Mouse (Mus musculus) urinary bladder, postnatal 4 days (tissue): ENCODE measurements around the gene Baiap2l1.

Experiments
- DNase-seq, 2 experiments: peaks; one replicate each; pipeline ENCODE4 v3.0.0; 2021 to 2022; ENCODE audit warnings: low spot score in 2 of 2

Baiap2l1 gene

GRCm38 (mm10) chr5:144230216-144230615, 127.7 kb downstream of the Baiap2l1 start:
- no peak for DNase-seq

DNA sequence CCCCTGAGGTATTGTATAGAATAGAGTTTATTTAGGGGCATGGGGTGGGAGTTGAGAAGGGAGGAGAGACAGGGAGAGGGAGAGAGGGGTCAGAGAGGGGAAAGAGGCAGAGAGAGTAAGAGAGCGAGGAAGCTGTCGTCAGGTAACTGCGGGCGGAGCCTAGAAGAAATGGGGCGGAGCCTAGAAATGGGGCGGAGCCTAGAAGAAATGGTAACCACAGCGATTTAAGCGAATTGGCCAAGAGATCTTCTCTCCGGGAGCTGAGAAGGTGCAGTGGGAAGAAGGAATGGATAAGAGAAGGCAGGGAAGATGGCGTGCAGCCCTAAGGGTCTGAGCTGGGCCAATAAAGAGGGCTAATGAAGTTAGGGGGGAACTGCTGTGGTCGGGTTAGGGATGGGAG, 131.7 kb downstream of the Baiap2l1 start:
- no peak for DNase-seq

GRCm38 (mm10) chr5:144223899-144224816, 133.8 kb downstream of the Baiap2l1 start:
- no peak for DNase-seq

- DNase-seq = peak; percentile 90 to 93
These were observed 134.4 kb downstream of the Baiap2l1 start, which contains the start of gene Tecpr1 for GRCm38 (mm10) chr5:144223503-144223862. TSS of gene Tecpr1 (minus strand) at chr5:144223615.

DNA sequence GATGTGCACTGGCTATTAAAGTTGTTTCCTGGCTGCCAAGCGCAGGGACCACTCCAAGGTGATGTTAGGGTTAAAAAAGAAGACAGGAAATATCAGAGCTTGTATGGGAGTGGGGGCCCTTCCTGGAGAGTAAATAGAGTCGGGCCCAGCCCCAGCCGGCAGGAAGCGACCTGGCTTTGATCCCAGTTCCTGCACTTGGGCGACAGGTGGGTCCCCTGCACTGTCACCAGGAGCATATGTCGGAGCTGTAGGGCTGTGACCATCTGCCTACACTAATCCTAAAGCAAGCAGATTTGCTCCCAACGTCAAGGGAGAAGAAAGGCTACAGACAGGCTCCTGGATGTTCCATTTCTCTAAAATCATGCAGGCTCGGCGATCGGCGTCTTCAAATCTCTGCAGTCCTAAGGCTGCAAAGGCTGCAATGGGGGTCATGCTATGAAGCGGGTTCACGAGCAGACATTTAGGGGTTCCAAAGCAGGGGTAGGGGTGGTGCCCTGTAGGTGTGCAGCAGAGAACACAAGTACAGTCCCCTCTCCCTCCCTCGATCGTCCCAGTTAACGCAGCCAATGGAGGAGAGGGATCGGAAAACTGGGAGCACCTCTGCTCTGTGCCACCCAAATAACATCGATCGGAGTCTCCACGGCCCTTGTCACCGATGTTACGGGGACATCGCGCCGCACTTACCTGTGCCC, 135.0 kb downstream of the Baiap2l1 start:
- DNase-seq = no peak

GRCm38 (mm10) chr5:144221305-144221704, 136.6 kb downstream of the Baiap2l1 start:
- no peak for DNase-seq

GRCm38 (mm10) chr5:144219936-144220335, 138.0 kb downstream of the Baiap2l1 start:
- no peak for DNase-seq

GRCm38 (mm10) chr5:144219306-144219705, 138.6 kb downstream of the Baiap2l1 start:
- peak in 1 of 2 experiments; percentile 56 for DNase-seq

DNA sequence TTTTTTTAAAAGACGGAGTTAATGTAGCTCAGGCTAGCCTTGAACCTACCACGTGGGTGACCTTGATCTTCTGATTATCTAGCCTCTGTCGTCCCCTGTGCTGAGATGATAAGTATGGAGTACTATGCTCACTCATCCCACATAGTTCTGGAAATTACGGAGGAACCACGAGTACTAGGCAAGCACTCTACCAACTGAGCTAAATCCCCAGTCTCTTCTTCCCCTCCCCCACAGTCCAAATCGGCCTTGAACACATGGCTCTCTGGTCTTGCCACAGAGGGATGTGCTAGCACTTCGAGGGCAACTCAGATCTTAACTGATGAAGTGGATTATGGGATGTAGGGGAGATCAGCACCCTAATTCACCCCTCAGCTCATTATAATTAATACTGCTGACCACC, 139.9 kb downstream of the Baiap2l1 start:
- DNase-seq = peak in 1 of 2 experiments; percentile 54

DNA sequence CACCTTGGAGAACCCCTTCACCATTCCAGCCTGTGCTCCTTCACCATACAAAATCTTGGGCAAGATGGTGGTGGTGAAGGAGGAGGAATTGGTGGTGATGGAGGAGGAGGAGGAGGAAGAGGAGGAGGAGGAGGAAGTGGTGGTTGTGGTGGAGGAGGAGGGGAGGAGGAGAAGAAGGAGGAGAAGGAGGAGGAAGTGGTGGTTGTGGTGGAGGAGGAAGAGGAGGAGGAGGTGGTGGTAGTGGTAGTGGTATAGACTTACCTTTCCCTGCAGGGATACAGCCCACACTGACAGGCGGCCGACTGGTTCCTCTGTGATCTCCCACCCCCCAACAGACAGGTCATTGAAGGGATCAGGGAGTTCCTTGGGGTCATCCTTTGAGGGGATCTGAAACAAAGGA, 141.9 kb downstream of the Baiap2l1 start:
- no peak for DNase-seq
